Mouse (Mus musculus) liver, embryonic 16.5 days (tissue): ENCODE measurements around the gene Olfr270. TPM values are rescaled to one million over a fixed set of nuclear protein-coding genes. Genes with fewer than 3 reads are reported as not detected.

Experiments
- ATAC-seq: fragments of 200-750 bp; cut with Nextera tagmentation; 2 replicates; pipeline ENCODE4 v1.8.0; 2017; ENCODE audit warnings: low read depth, mild to moderate bottlenecking, moderate number of reproducible peaks, moderate library complexity
- H3K27ac ChIP-seq: fragments of 300-500 bp; sonication (generic); 2 replicates; pipeline ENCODE4 v1.5.1; 2014; ENCODE audit warnings: mild to moderate bottlenecking, low read length
- H3K27me3 ChIP-seq: fragments of 300-500 bp; sonication (generic); 2 replicates; pipeline ENCODE4 v1.6.1; 2014; ENCODE audit warnings: low read depth, low read length, mixed read lengths; ENCODE audit not compliant: control insufficient read depth, insufficient read depth
- H3K36me3 ChIP-seq: fragments of 300-500 bp; sonication (generic); 2 replicates; pipeline ENCODE4 v1.6.1; 2014; ENCODE audit warnings: mild to moderate bottlenecking; ENCODE audit not compliant: control insufficient read depth, insufficient read depth
- H3K4me1 ChIP-seq: fragments of 300-500 bp; sonication (generic); 2 replicates; pipeline ENCODE4 v1.6.1; 2014; ENCODE audit warnings: low read depth, low read length, mixed read lengths; ENCODE audit not compliant: control insufficient read depth
- H3K4me2 ChIP-seq: fragments of 300-500 bp; sonication (generic); 2 replicates; pipeline ENCODE4 v1.6.1; 2014; ENCODE audit warnings: low read depth, low read length, mixed read lengths
- H3K4me3 ChIP-seq: fragments of 300-500 bp; sonication (generic); 2 replicates; pipeline ENCODE4 v1.5.1; 2014; ENCODE audit warnings: low read depth, mild to moderate bottlenecking, low read length
- H3K9ac ChIP-seq: fragments of 300-500 bp; sonication (generic); 2 replicates; pipeline ENCODE4 v1.6.1; 2014; ENCODE audit warnings: low read depth, low read length
- H3K9me3 ChIP-seq: fragments of 300-500 bp; sonication (generic); replicated peaks from 2 replicates; pipeline ENCODE4 v1.6.1; 2016; ENCODE audit warnings: low read length; ENCODE audit not compliant: control insufficient read depth
- WGBS: fragments of 180-500 bp; shearing (Covaris S2); extraction: QIAGEN DNeasy Blood & Tissue Kit; methylation state at CpG from one replicate; pipeline ENCODE4 v1.1.7; 2014; ENCODE audit not compliant: insufficient replicate concordance; 5-methylcytosine and 5-hydroxymethylcytosine counted together
- polyA plus RNA-seq: library from polyadenylated mRNA; unstranded; fragments of >200 nt; fragmentation: Nextera tagmentation; extraction: Ambion mirVana; gene quantifications from 2 replicates; pipeline ENCODE4 v1.2.1, GENCODE M21; 2015

Gene Olfr270
- polyA plus RNA-seq, 1 experiment from 2014 or later, result not detected

GRCm38 (mm10) chr4:52986266-52986665, 21.9 kb downstream of the Olfr270 start:
- no peak overlapping the region for H3K4me2 ChIP-seq
- no peaks in the 10 kb centered on the region for H3K9me3 ChIP-seq
- no peaks in the 10 kb centered on the region for H3K4me1 ChIP-seq
- no peaks in the 10 kb centered on the region for H3K27me3 ChIP-seq
- WGBS, result 63% methylated on average over 2 of the region's 2 CpGs
- no peak overlapping the region for H3K4me3 ChIP-seq
- no peak overlapping the region for H3K27ac ChIP-seq
- ATAC-seq, result no peak
- no peak overlapping the region for H3K9ac ChIP-seq
- no peaks in the 10 kb centered on the region for H3K36me3 ChIP-seq

- no peaks in the 10 kb centered on the region for H3K27me3 ChIP-seq
These were observed 24.9 kb downstream of the Olfr270 start, which contains the start of gene Nipsnap3a for GRCm38 (mm10) chr4:52989248-52989647. Gene Nipsnap3a (plus strand): TSS chr4:52989272.

GRCm38 (mm10) chr4:52999449-52999848, 35.1 kb downstream of the Olfr270 start:
- no peak overlapping the region for H3K27ac ChIP-seq
- no peaks in the 10 kb centered on the region for H3K36me3 ChIP-seq
- ATAC-seq, result no peak
- no peak overlapping the region for H3K4me3 ChIP-seq
- 77% methylated on average over 6 of the region's 6 CpGs for WGBS
- no peaks in the 10 kb centered on the region for H3K27me3 ChIP-seq
- no peak overlapping the region for H3K4me2 ChIP-seq
- H3K4me1 ChIP-seq, result no peaks in the 10 kb centered on the region
- no peaks in the 10 kb centered on the region for H3K9me3 ChIP-seq
- no peak overlapping the region for H3K9ac ChIP-seq

More at GRCm38 (mm10) chr4:52989248-52989647, 24.9 kb downstream of the Olfr270 start, which contains the start of gene Nipsnap3a:
- H3K4me1 ChIP-seq, result no peaks in the 10 kb centered on the region
- H3K4me3 ChIP-seq, result no peak within 1 kb of the TSS
- WGBS, result 27% methylated on average over 12 of the region's 12 CpGs
- no peaks in the 10 kb centered on the region for H3K9me3 ChIP-seq
- no peak within 1 kb of the TSS for H3K4me2 ChIP-seq
- H3K27ac ChIP-seq, result no peak within 1 kb of the TSS
- H3K36me3 ChIP-seq, result no peaks in the 10 kb centered on the region
- no peak for ATAC-seq
- H3K9ac ChIP-seq, result no peak within 1 kb of the TSS

DNA sequence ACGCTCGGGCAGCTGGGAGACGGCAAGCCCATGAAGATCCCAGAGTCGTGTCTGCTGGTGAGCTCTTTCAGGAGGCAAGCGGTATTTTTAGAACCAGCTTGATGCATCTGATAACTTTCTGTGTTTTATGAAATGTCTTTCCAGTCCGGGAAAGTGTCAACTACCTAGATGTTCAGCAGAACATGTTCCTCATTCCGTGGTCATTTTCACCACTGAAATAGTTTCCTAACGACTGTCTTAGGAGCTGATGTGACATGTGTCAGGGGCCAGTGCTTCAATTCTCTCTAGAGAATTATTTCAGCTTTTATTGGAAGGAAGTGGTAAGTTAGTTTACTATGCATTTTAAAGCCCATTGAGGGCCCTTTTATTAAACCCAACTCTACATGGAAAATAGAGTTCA, 35.8 kb downstream of the Olfr270 start:
- Histone ChIP-seq H3K27ac (no peak overlapping the region), H3K9me3 (no peaks in the 10 kb centered on the region), H3K36me3 (no peaks in the 10 kb centered on the region), H3K4me3 (no peak overlapping the region), H3K4me2 (no peak overlapping the region), H3K4me1 (no peaks in the 10 kb centered on the region), H3K27me3 (no peaks in the 10 kb centered on the region), H3K9ac (no peak overlapping the region)
- WGBS, result 22% methylated on average over 8 of the region's 8 CpGs
- ATAC-seq, result no peak

DNA sequence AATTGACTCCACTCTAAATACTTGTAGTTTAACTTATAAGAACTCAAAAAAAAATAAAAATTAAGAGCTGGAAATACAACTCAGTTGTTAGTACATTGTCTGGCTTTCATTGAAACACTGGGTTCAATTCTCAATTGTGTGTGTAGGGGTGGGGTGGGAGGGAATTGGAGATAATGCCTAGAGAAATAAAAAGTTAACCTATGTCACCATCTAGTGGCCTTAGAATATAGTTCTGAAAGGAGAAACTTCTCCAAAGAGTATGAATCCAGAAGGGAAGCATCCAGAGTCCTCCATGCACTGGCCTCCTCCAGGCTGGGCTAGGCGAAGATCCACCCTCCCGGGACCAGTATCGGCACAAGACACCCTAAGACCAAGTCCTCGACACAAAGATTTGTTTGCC, 44.8 kb downstream of the Olfr270 start:
- peaks cover 7% of the 10 kb centered on the region for H3K4me1 ChIP-seq
- H3K27ac ChIP-seq, result no peak overlapping the region
- no peaks in the 10 kb centered on the region for H3K36me3 ChIP-seq
- no peak for ATAC-seq
- no peak overlapping the region for H3K4me2 ChIP-seq
- no peaks in the 10 kb centered on the region for H3K27me3 ChIP-seq
- WGBS, result 53% methylated on average over 4 of the region's 4 CpGs
- no peak overlapping the region for H3K4me3 ChIP-seq
- H3K9ac ChIP-seq, result no peak overlapping the region
- no peaks in the 10 kb centered on the region for H3K9me3 ChIP-seq

- no peaks in the 10 kb centered on the region for H3K9me3 ChIP-seq
- H3K27me3 ChIP-seq, result no peaks in the 10 kb centered on the region
- peaks cover under 1% of the 10 kb centered on the region; the same call in 1 of the 2 replicates for H3K36me3 ChIP-seq
- H3K4me3 ChIP-seq, result no peak overlapping the region
- no peak for ATAC-seq
- no peak overlapping the region for H3K27ac ChIP-seq
- WGBS, result 62% methylated on average over 4 of the region's 4 CpGs
- no peak overlapping the region for H3K9ac ChIP-seq
- H3K4me2 ChIP-seq, result no peak overlapping the region
- peaks cover 7% of the 10 kb centered on the region for H3K4me1 ChIP-seq
These were observed 45.5 kb downstream of the Olfr270 start for GRCm38 (mm10) chr4:53009871-53010270.

GRCm38 (mm10) chr4:53011732-53012361, 47.5 kb downstream of the Olfr270 start, which contains the start of gene Nipsnap3b:
Gene Nipsnap3b (plus strand): TSS chr4:53011880.
- no peaks in the 10 kb centered on the region for H3K9me3 ChIP-seq
- H3K27ac ChIP-seq, result peak within 1 kb of the TSS; percentile 84
- H3K36me3 ChIP-seq, result peaks cover 13% of the 10 kb centered on the region
- H3K4me1 ChIP-seq, result peaks cover 7% of the 10 kb centered on the region
- peak; percentile 96 for ATAC-seq
- WGBS, result under 1% methylated on average over 63 of the region's 63 CpGs
- H3K9ac ChIP-seq, result peak within 1 kb of the TSS; percentile 85
- H3K27me3 ChIP-seq, result no peaks in the 10 kb centered on the region
- peak within 1 kb of the TSS; percentile 76 for H3K4me2 ChIP-seq
- H3K4me3 ChIP-seq, result peak within 1 kb of the TSS; percentile 86

GRCm38 (mm10) chr4:53014421-53014820, 50.1 kb downstream of the Olfr270 start:
- ATAC-seq, result no peak
- Histone ChIP-seq H3K9me3 (0 out of 2 replicates have a peak, but pooled peaks cover 2% of the 10 kb centered on the region), H3K4me1 (peaks cover 7% of the 10 kb centered on the region), H3K27ac (no peak overlapping the region), H3K36me3 (peaks cover 26% of the 10 kb centered on the region), H3K9ac (no peak overlapping the region), H3K4me3 (no peak overlapping the region), H3K27me3 (no peaks in the 10 kb centered on the region), H3K4me2 (no peak overlapping the region)
- 71% methylated on average over 7 of the region's 7 CpGs for WGBS

- no peaks in the 10 kb centered on the region for H3K27me3 ChIP-seq
- H3K9me3 ChIP-seq, result 0 out of 2 replicates have a peak, but pooled peaks cover 2% of the 10 kb centered on the region
- WGBS, result 79% methylated on average over 3 of the region's 3 CpGs
- H3K4me3 ChIP-seq, result no peak overlapping the region
- no peak overlapping the region for H3K4me2 ChIP-seq
- peaks cover 26% of the 10 kb centered on the region for H3K36me3 ChIP-seq
- peaks cover 7% of the 10 kb centered on the region for H3K4me1 ChIP-seq
- no peak overlapping the region for H3K27ac ChIP-seq
- ATAC-seq, result no peak
- no peak overlapping the region for H3K9ac ChIP-seq
These were observed 50.7 kb downstream of the Olfr270 start for GRCm38 (mm10) chr4:53015024-53015423.
